Mouse (Mus musculus): Measurements from ENCODE around the gene Gprc5b.

The Gprc5b gene

DNA sequence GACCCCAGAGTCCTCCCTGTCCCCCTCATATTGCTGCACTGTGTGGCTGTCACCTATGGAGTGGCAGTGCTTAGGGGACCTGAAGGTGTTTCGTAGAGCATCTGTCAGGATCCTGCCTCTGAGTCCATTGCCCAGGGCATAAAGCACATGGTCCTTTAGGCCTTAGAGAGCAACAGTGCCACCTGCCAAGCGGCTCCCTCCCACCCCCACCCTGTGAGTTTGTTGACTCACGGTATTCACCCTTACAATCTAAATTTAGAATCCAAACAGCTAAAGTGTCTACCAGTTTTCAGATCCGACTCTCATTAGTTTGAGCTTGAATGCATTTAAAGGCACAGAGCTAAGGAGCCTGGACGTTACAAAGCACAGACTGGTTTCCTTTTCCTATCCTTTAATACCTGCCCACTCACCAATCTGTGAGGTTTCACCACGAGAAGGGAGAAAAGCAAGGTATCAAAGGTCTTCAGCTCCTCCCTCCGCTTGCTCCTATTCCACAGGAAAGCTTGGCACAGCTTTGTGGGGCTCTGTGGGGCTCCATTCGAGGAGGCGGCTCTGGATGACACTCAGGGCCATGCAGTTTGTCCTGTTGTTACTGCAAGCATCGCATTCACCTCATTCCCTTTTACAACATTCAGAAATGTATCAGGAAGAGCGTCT lies 41.3 kb downstream of the Gprc5b start:
- TF ChIP-seq POU5F1 (IDR thresholded peaks at IDR 0.05; ENCODE audit: borderline replicate concordance, low read length): no peak
- TF ChIP-seq NANOG (IDR thresholded peaks at IDR 0.05; ENCODE audit: borderline replicate concordance, low read length): no peak
- TF ChIP-seq CTCF (conservative IDR thresholded peaks at IDR 0.05; ENCODE audit: low read length): no peak
- Histone ChIP-seq H3K27me3 (ENCODE audit: insufficient read depth, low read length) (no peaks in the 10 kb centered on the region), H3K4me3 (replicated peaks; ENCODE audit: low read length) (no peak overlapping the region), H3K36me3 (ENCODE audit: insufficient read depth, low read length) (no peaks in the 10 kb centered on the region), H3K9me3 (ENCODE audit: low read length) (no peaks in the 10 kb centered on the region), H3K4me1 (replicated peaks; ENCODE audit: low read depth, low read length) (peaks cover 4% of the 10 kb centered on the region)

DNA sequence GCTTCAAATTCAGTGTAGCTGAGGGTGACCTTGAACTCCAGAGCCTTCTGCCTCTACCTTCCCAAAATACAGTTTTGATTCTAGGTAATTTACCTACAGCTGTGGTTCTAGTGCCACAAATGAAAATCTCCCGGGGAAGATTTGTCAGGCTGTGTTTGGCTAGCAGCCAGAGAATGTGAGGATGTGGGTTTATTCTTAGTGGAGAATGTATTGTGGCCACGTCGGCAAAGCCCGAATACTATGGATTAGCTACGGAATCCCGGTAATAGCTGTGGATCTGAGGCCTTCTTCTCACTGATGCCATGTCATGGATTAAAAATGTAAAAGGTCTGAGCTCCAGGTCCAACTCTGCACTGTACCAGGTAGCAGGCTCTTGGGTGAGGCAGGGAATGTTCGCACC lies 45.3 kb downstream of the Gprc5b start:
- no peaks in the 10 kb centered on the region for H3K36me3 ChIP-seq (ENCODE audit: insufficient read depth, low read length)
- no peak overlapping the region for H3K4me3 ChIP-seq (replicated peaks; ENCODE audit: low read length)
- no peaks in the 10 kb centered on the region for H3K9me3 ChIP-seq (ENCODE audit: low read length)

DNA sequence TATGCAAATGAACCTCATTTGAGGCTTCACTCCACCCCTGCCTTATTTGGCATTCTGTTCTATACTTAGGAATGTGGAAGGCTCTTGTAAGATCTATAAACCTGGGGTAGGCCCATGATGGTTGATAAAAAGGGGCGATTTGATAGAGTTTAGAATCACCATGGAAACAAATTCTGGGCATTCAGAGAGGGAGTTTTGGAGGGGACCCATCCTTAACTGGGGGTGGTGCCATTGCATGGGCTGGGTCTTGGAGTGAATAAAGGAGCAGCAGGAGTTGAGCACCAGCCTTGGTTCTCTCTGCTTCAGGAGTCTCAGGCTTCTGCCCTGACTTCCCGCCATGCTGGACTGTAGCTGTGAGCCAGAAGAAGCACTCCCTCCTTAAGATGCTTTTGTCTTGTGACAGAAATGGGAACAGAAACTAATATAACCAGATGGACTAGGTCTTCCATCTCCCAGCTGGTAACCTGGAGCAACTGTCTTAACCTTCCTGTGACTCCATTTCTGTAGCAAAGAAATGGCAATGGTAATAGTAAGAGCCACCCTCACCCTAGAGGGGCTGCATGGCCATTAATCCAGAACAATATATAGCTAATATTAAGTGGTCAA lies 46.2 kb downstream of the Gprc5b start:
- Histone ChIP-seq H3K27me3 (ENCODE audit: insufficient read depth, low read length) (no peaks in the 10 kb centered on the region), H3K36me3 (ENCODE audit: insufficient read depth, low read length) (no peaks in the 10 kb centered on the region), H3K4me1 (replicated peaks; ENCODE audit: low read depth, low read length) (peaks cover 26% of the 10 kb centered on the region), H3K4me3 (replicated peaks; ENCODE audit: low read length) (no peak overlapping the region), H3K9me3 (ENCODE audit: low read length) (no peaks in the 10 kb centered on the region)
- TF ChIP-seq POU5F1 (IDR thresholded peaks at IDR 0.05; ENCODE audit: borderline replicate concordance, low read length) (no peak), CTCF (conservative IDR thresholded peaks at IDR 0.05; ENCODE audit: low read length) (no peak), NANOG (IDR thresholded peaks at IDR 0.05; ENCODE audit: borderline replicate concordance, low read length) (no peak)

More for the DNA sequence above, 45.3 kb downstream of the Gprc5b start:
- TF ChIP-seq CTCF (conservative IDR thresholded peaks at IDR 0.05; ENCODE audit: low read length): no peak
- no peak for TF ChIP-seq NANOG (IDR thresholded peaks at IDR 0.05; ENCODE audit: borderline replicate concordance, low read length)
- no peak for TF ChIP-seq POU5F1 (IDR thresholded peaks at IDR 0.05; ENCODE audit: borderline replicate concordance, low read length)
- Histone ChIP-seq H3K27me3 (ENCODE audit: insufficient read depth, low read length) (no peaks in the 10 kb centered on the region), H3K4me1 (replicated peaks; ENCODE audit: low read depth, low read length) (peaks cover 17% of the 10 kb centered on the region)

DNA sequence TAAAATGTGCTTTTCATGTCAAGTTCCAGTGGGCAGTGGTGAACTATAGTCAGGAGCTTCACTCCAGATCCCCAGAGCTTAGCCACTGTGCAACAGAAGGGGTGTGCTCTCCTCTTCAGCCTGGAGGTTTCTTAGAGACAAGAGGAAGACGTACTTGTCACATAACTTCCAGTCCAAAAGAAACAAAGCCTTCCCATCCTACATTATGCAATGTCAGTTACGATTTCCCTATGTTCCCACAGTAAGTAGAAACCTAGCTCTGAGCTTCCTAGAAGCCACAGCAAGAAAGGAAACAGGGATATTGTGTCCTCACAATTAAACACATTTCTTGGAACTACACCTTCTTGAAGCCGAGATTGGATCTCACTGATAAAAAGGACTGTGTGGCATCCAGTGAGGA lies 47.8 kb downstream of the Gprc5b start:
- Histone ChIP-seq H3K9me3 (ENCODE audit: low read length) (no peaks in the 10 kb centered on the region), H3K36me3 (ENCODE audit: insufficient read depth, low read length) (no peaks in the 10 kb centered on the region), H3K4me1 (replicated peaks; ENCODE audit: low read depth, low read length) (peaks cover 41% of the 10 kb centered on the region), H3K27me3 (ENCODE audit: insufficient read depth, low read length) (no peaks in the 10 kb centered on the region), H3K4me3 (replicated peaks; ENCODE audit: low read length) (no peak overlapping the region)
- TF ChIP-seq POU5F1 (IDR thresholded peaks at IDR 0.05; ENCODE audit: borderline replicate concordance, low read length): no peak
- no peak for TF ChIP-seq CTCF (conservative IDR thresholded peaks at IDR 0.05; ENCODE audit: low read length)
- TF ChIP-seq NANOG (IDR thresholded peaks at IDR 0.05; ENCODE audit: borderline replicate concordance, low read length): no peak

DNA sequence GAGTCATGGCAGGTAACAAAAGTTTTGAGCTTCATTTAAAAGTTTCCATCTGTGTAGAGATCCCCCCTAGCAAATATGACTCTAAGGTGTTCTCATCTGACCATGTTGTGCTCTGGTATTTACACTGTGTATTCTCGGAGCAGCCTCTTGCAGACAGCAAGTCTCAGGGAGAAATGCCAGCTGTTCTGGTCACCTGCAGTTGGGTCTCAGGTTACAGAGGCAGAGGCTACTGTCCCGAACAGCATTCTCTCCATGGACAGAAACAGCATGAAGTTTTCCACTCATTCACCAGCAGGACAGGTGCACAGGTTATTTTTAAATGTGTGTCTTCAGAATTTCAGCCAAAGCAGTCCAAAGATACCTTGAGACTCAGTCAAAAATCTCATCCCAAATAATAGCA lies 50.1 kb downstream of the Gprc5b start:
- no peaks in the 10 kb centered on the region for H3K36me3 ChIP-seq (ENCODE audit: insufficient read depth, low read length)
- H3K27me3 ChIP-seq (ENCODE audit: insufficient read depth, low read length): peaks cover 4% of the 10 kb centered on the region
- H3K4me1 ChIP-seq (replicated peaks; ENCODE audit: low read depth, low read length): peaks cover 51% of the 10 kb centered on the region
- TF ChIP-seq POU5F1 (IDR thresholded peaks at IDR 0.05; ENCODE audit: borderline replicate concordance, low read length) (no peak), CTCF (conservative IDR thresholded peaks at IDR 0.05; ENCODE audit: low read length) (no peak), NANOG (IDR thresholded peaks at IDR 0.05; ENCODE audit: borderline replicate concordance, low read length) (no peak)
- no peak overlapping the region for H3K4me3 ChIP-seq (replicated peaks; ENCODE audit: low read length)
- H3K9me3 ChIP-seq (ENCODE audit: low read length): no peaks in the 10 kb centered on the region

DNA sequence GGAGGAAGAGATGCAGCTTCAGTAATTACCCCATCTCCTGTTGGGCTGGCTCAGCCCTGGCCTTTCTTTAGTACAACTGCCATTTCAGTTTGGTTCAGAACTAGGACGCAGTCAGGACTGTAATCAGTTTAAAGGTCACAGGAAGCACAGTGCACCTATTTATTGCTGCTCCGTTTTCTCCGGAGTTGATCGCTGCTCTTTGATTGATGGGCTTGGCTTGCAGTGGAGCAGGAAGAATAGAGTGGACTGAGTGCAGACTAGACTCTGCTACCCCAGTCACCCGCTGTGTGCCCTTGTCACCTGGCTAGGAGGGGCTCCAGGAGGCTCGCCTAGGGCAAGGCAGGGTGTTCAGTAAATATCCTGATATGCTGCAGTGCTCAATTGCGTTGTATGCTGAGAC lies 51.8 kb downstream of the Gprc5b start:
- H3K4me3 ChIP-seq (replicated peaks; ENCODE audit: low read length): no peak overlapping the region
- peaks cover 48% of the 10 kb centered on the region for H3K4me1 ChIP-seq (replicated peaks; ENCODE audit: low read depth, low read length)
- H3K27me3 ChIP-seq (ENCODE audit: insufficient read depth, low read length): peaks cover 6% of the 10 kb centered on the region
- no peaks in the 10 kb centered on the region for H3K36me3 ChIP-seq (ENCODE audit: insufficient read depth, low read length)
- H3K9me3 ChIP-seq (ENCODE audit: low read length): no peaks in the 10 kb centered on the region
- TF ChIP-seq POU5F1 (IDR thresholded peaks at IDR 0.05; ENCODE audit: borderline replicate concordance, low read length) (no peak), CTCF (conservative IDR thresholded peaks at IDR 0.05; ENCODE audit: low read length) (no peak), NANOG (IDR thresholded peaks at IDR 0.05; ENCODE audit: borderline replicate concordance, low read length) (no peak; the same call in 1 of the 2 replicates)

DNA sequence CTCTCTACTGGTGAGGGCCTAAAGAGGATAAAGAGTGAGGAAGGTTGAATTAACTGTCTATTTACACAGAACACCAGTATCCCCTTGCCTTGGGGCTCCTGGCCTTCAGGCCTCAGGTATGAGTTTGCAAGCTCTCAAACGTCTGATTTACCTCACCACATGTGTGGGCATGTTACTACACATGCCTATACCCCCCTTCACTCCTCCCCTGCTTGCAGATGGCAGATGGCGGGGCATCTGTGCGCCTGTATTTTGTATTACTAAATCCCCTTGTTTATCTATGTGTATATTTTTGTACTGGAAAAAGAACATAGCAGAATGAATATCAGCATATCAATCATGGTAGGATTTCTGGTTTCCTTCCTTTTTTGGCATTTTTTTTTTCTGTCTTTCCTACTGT lies 52.7 kb downstream of the Gprc5b start:
- TF ChIP-seq CTCF (conservative IDR thresholded peaks at IDR 0.05; ENCODE audit: low read length): no peak
- Histone ChIP-seq H3K27me3 (ENCODE audit: insufficient read depth, low read length) (peaks cover 6% of the 10 kb centered on the region), H3K9me3 (ENCODE audit: low read length) (no peaks in the 10 kb centered on the region), H3K4me1 (replicated peaks; ENCODE audit: low read depth, low read length) (peaks cover 54% of the 10 kb centered on the region), H3K36me3 (ENCODE audit: insufficient read depth, low read length) (no peaks in the 10 kb centered on the region), H3K4me3 (replicated peaks; ENCODE audit: low read length) (no peak overlapping the region)

DNA sequence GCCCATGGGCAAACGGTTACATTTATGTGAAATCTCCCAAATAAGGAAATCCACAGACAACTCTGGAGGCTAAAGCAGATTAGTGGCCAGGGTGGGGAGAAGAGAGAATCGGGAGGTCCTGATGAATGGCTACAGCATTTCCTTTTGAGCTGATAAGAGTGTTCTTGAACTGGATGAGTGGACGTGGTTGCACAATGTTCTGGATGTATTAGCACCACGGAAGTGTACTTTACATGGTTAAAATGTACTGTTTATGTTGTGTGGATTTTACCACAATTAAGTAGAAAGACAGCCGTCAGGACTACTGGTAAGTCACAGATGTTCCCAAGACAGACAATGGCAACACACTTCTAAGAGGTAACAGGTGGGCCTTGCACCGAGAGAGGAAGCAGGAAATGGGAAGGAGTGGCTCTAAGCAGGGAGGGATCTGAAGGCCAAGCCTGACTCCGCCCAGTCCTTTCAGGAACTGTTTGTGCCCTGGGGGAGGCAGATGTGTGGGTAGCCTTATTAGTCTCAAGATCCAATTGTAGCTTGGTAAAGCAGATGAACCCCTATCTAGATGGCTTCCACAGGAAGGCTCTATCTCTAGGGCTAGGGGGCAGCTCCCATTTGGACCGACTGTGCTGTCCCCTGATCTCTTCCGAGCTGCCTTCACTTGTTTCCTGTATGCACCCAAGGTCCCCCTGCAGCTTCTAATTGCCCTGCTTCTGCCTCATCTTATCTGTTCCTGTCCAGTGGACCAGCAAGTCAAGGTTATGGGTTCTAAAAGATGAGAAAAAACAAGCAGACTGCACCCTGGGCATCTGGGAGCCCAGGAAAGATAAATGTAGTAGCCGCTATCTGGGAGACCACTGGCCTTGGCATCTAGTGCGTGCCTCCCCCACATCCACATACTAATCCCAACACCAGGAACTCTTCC lies 57.3 kb downstream of the Gprc5b start:
- Histone ChIP-seq H3K27me3 (ENCODE audit: insufficient read depth, low read length) (peaks cover 6% of the 10 kb centered on the region), H3K36me3 (ENCODE audit: insufficient read depth, low read length) (no peaks in the 10 kb centered on the region), H3K4me1 (replicated peaks; ENCODE audit: low read depth, low read length) (peaks cover 37% of the 10 kb centered on the region), H3K4me3 (replicated peaks; ENCODE audit: low read length) (no peak overlapping the region), H3K9me3 (ENCODE audit: low read length) (no peaks in the 10 kb centered on the region)
- TF ChIP-seq CTCF (conservative IDR thresholded peaks at IDR 0.05; ENCODE audit: low read length) (no peak), NANOG (IDR thresholded peaks at IDR 0.05; ENCODE audit: borderline replicate concordance, low read length) (no peak), POU5F1 (IDR thresholded peaks at IDR 0.05; ENCODE audit: borderline replicate concordance, low read length) (no peak)

Measured in E14TG2a.4 (cell line).